Mouse (Mus musculus): ENCODE results near the gene Nmrk2. TPM values are rescaled to one million over a fixed set of nuclear protein-coding genes. Genes with fewer than 3 reads are reported as not detected.
"Not testable (repeated sequence)": the region's sequence is repeated elsewhere in the genome, so short reads cannot be mapped to it uniquely, and the experiment has no call there.

The Nmrk2 gene
- polyA plus RNA-seq, 1 experiment from 2014 or later = 5.2 TPM

- peak overlapping the region; percentile 25; the same call in 1 of the 2 replicates for H3K9ac ChIP-seq
Observed at GRCm38 (mm10) chr10:81175345-81175701, 26.5 kb downstream of the Nmrk2 start.

GRCm38 (mm10) chr10:81174617-81175344, 27.1 kb downstream of the Nmrk2 start:
- Histone ChIP-seq H3K27me3 (replicated peaks) (no peaks in the 10 kb centered on the region), H3K9me3 (no peaks in the 10 kb centered on the region), H3K4me1 (peaks cover 52% of the 10 kb centered on the region), H3K4me3 (peak overlapping the region; percentile 38), H3K4me2 (peak overlapping the region; percentile 67), H3K36me3 (peaks cover 27% of the 10 kb centered on the region), H3K27ac (replicated peaks) (peak overlapping the region; percentile 93), H3K9ac (peak overlapping the region; percentile 66)
- WGBS = 2% methylated on average over 29 of the region's 29 CpGs
- ATAC-seq (ENCODE audit: extremely low read depth, insufficient number of reproducible peaks, low FRiP score, low TSS enrichment) = no peak

More at GRCm38 (mm10) chr10:81175345-81175701, 26.5 kb downstream of the Nmrk2 start:
- peak overlapping the region; percentile 95 for H3K4me3 ChIP-seq
- H3K4me2 ChIP-seq = peak overlapping the region; percentile 98
- H3K27me3 ChIP-seq (replicated peaks); H3K9me3 ChIP-seq; ATAC-seq (ENCODE audit: extremely low read depth, insufficient number of reproducible peaks, low FRiP score, low TSS enrichment): not testable (repeated sequence)
- WGBS = 6% methylated on average over 4 of the region's 4 CpGs
- H3K27ac ChIP-seq (replicated peaks) = peak overlapping the region; percentile 93
- H3K36me3 ChIP-seq = peaks cover 32% of the 10 kb centered on the region
- H3K4me1 ChIP-seq = peaks cover 58% of the 10 kb centered on the region

GRCm38 (mm10) chr10:81173132-81173531, 28.7 kb downstream of the Nmrk2 start:
- Histone ChIP-seq H3K4me3 (peak overlapping the region; percentile 13; the same call in 1 of the 2 replicates), H3K36me3 (peaks cover 10% of the 10 kb centered on the region), H3K4me1 (peaks cover 41% of the 10 kb centered on the region), H3K27me3 (replicated peaks) (no peaks in the 10 kb centered on the region), H3K9me3 (no peaks in the 10 kb centered on the region), H3K27ac (replicated peaks) (peak overlapping the region; percentile 85), H3K9ac (peak overlapping the region; percentile 73), H3K4me2 (peak overlapping the region; percentile 57)
- 6% methylated on average over 21 of the region's 21 CpGs for WGBS
- ATAC-seq (ENCODE audit: extremely low read depth, insufficient number of reproducible peaks, low FRiP score, low TSS enrichment) = no peak

- Histone ChIP-seq H3K4me1 (peaks cover 43% of the 10 kb centered on the region), H3K4me2 (peak overlapping the region; percentile 91), H3K4me3 (peak overlapping the region; percentile 9), H3K9ac (peak overlapping the region; percentile 40; the same call in 1 of the 2 replicates)
- H3K27me3 ChIP-seq (replicated peaks); ATAC-seq (ENCODE audit: extremely low read depth, insufficient number of reproducible peaks, low FRiP score, low TSS enrichment); H3K9me3 ChIP-seq; H3K27ac ChIP-seq (replicated peaks); H3K36me3 ChIP-seq: not testable (repeated sequence)
- WGBS = 60% methylated on average over 4 of the region's 14 CpGs
Observed at GRCm38 (mm10) chr10:81169411-81169900, 32.4 kb downstream of the Nmrk2 start.

- peaks cover 11% of the 10 kb centered on the region for H3K36me3 ChIP-seq
- 4% methylated on average over 27 of the region's 29 CpGs for WGBS
- H3K4me3 ChIP-seq = peak overlapping the region; percentile 83
- peak overlapping the region; percentile 85 for H3K9ac ChIP-seq
- no peaks in the 10 kb centered on the region for H3K27me3 ChIP-seq (replicated peaks)
- ATAC-seq (ENCODE audit: extremely low read depth, insufficient number of reproducible peaks, low FRiP score, low TSS enrichment) = no peak; the same call in 1 of the 2 replicates
- H3K27ac ChIP-seq (replicated peaks) = peak overlapping the region; percentile 76
- peak overlapping the region; percentile 91 for H3K4me2 ChIP-seq
- H3K4me1 ChIP-seq = peaks cover 35% of the 10 kb centered on the region
- no peaks in the 10 kb centered on the region for H3K9me3 ChIP-seq
Observed at GRCm38 (mm10) chr10:81168521-81169244, 33.2 kb downstream of the Nmrk2 start.

GRCm38 (mm10) chr10:81168087-81168431, 33.8 kb downstream of the Nmrk2 start:
- Histone ChIP-seq H3K9ac (peak overlapping the region; percentile 85), H3K36me3 (peaks cover 17% of the 10 kb centered on the region), H3K4me3 (peak overlapping the region; percentile 83), H3K27me3 (replicated peaks) (no peaks in the 10 kb centered on the region), H3K4me2 (peak overlapping the region; percentile 91), H3K27ac (replicated peaks) (peak overlapping the region; percentile 76), H3K9me3 (no peaks in the 10 kb centered on the region), H3K4me1 (peaks cover 29% of the 10 kb centered on the region)
- peak; percentile 27; the same call in 1 of the 2 replicates for ATAC-seq (ENCODE audit: extremely low read depth, insufficient number of reproducible peaks, low FRiP score, low TSS enrichment)
- WGBS = 9% methylated on average over 5 of the region's 5 CpGs

- WGBS = under 1% methylated on average over 56 of the region's 64 CpGs
Observed at GRCm38 (mm10) chr10:81167200-81168086, 34.4 kb downstream of the Nmrk2 start, which contains the start of gene Pias4. TSS of gene Pias4 (minus strand) at chr10:81167923.

GRCm38 (mm10) chr10:81165118-81165517, 36.7 kb downstream of the Nmrk2 start:
- Histone ChIP-seq H3K27me3 (replicated peaks) (no peaks in the 10 kb centered on the region), H3K4me1 (peaks cover 36% of the 10 kb centered on the region), H3K36me3 (peaks cover 46% of the 10 kb centered on the region), H3K4me3 (no peak overlapping the region; the same call in 1 of the 2 replicates), H3K9me3 (no peaks in the 10 kb centered on the region), H3K4me2 (no peak overlapping the region), H3K27ac (replicated peaks) (no peak overlapping the region), H3K9ac (0 out of 2 replicates have a peak overlapping the region, but pooled peaks have one; percentile 13)
- no peak for ATAC-seq (ENCODE audit: extremely low read depth, insufficient number of reproducible peaks, low FRiP score, low TSS enrichment)
- WGBS = 78% methylated on average over 8 of the region's 8 CpGs

More at GRCm38 (mm10) chr10:81167200-81168086, 34.4 kb downstream of the Nmrk2 start, which contains the start of gene Pias4:
- peak within 1 kb of the TSS; percentile 91 for H3K4me2 ChIP-seq
- no peaks in the 10 kb centered on the region for H3K27me3 ChIP-seq (replicated peaks)
- peak within 1 kb of the TSS; percentile 83 for H3K4me3 ChIP-seq
- ATAC-seq (ENCODE audit: extremely low read depth, insufficient number of reproducible peaks, low FRiP score, low TSS enrichment) = peak; percentile 89
- peaks cover 23% of the 10 kb centered on the region for H3K36me3 ChIP-seq
- H3K9ac ChIP-seq = peak within 1 kb of the TSS; percentile 94
- peaks cover 32% of the 10 kb centered on the region for H3K4me1 ChIP-seq
- peak within 1 kb of the TSS; percentile 76 for H3K27ac ChIP-seq (replicated peaks)
- H3K9me3 ChIP-seq = no peaks in the 10 kb centered on the region

- H3K27ac ChIP-seq (replicated peaks) = no peak overlapping the region
- H3K4me1 ChIP-seq = peaks cover 28% of the 10 kb centered on the region
- H3K9ac ChIP-seq = no peak overlapping the region
- H3K36me3 ChIP-seq = peaks cover 71% of the 10 kb centered on the region
- H3K27me3 ChIP-seq (replicated peaks) = no peaks in the 10 kb centered on the region
- no peaks in the 10 kb centered on the region for H3K9me3 ChIP-seq
- no peak overlapping the region for H3K4me3 ChIP-seq
- ATAC-seq (ENCODE audit: extremely low read depth, insufficient number of reproducible peaks, low FRiP score, low TSS enrichment) = no peak
- no peak overlapping the region for H3K4me2 ChIP-seq
- WGBS = 68% methylated on average over 2 of the region's 2 CpGs
Observed at GRCm38 (mm10) chr10:81162318-81162652, 39.6 kb downstream of the Nmrk2 start.

- peaks cover 76% of the 10 kb centered on the region for H3K36me3 ChIP-seq
- no peaks in the 10 kb centered on the region for H3K9me3 ChIP-seq
- no peak overlapping the region for H3K9ac ChIP-seq
- H3K27me3 ChIP-seq (replicated peaks) = no peaks in the 10 kb centered on the region
- 86% methylated on average over 8 of the region's 8 CpGs for WGBS
- no peak for ATAC-seq (ENCODE audit: extremely low read depth, insufficient number of reproducible peaks, low FRiP score, low TSS enrichment)
- H3K4me2 ChIP-seq = no peak overlapping the region
- no peak overlapping the region for H3K4me3 ChIP-seq
- H3K4me1 ChIP-seq = peaks cover 25% of the 10 kb centered on the region
- H3K27ac ChIP-seq (replicated peaks) = no peak overlapping the region
Observed at GRCm38 (mm10) chr10:81161602-81162317, 40.1 kb downstream of the Nmrk2 start.
